25 mouse cellular contexts compared by ENCODE assay signal in genomic region chr19:34650997-34651396, GRCm38 (mm10). TPM values are rescaled to one million over a fixed set of nuclear protein-coding genes. Genes with fewer than 3 reads are reported as not detected.
A peak's percentile ranks its signal among the peaks of the same experiment; 100 is the strongest.
DNase-seq lines count a peak whose midpoint lies in the region; ATAC-seq lines count a peak whose summit lies in the region.
"Had no signal": no experiment of that assay in that cellular context is flagged by ENCODE, and none has a peak within 500 bp of the region (broad histone marks: within the 10 kb centered on the region; RNA-seq: fewer than 3 reads in every experiment).

No protein-coding gene starts in this region.

- no peaks in the 10 kb centered on the region for H3K27me3 ChIP-seq in liver, embryonic 13.5 days
- no peaks in the 10 kb centered on the region for H3K27me3 ChIP-seq in liver, embryonic 11.5 days (replicated peaks; ENCODE audit: control insufficient read depth, insufficient read depth, low read length)
- H3K27me3 ChIP-seq in hindbrain, embryonic 14.5 days (ENCODE audit: control insufficient read depth, insufficient read depth, low read length) = no peaks in the 10 kb centered on the region
- H3K27me3 ChIP-seq: forebrain, embryonic 12.5 days; forebrain, embryonic 15.5 days; heart, embryonic 15.5 days had no signal

- H3K27ac ChIP-seq in liver, embryonic 13.5 days = no peak overlapping the region
- no peak overlapping the region for H3K27ac ChIP-seq in liver, embryonic 11.5 days (ENCODE audit: low read depth, low read length)
- H3K27ac ChIP-seq in hindbrain, embryonic 14.5 days = no peak overlapping the region
- H3K27ac ChIP-seq: forebrain, embryonic 12.5 days; forebrain, embryonic 15.5 days; heart, embryonic 15.5 days had no signal

- no peak overlapping the region for H3K4me2 ChIP-seq in liver, embryonic 13.5 days
- no peak overlapping the region for H3K4me2 ChIP-seq in liver, embryonic 11.5 days
- H3K4me2 ChIP-seq in hindbrain, embryonic 14.5 days (replicated peaks) = no peak overlapping the region
- H3K4me2 ChIP-seq: forebrain, embryonic 12.5 days; forebrain, embryonic 15.5 days; heart, embryonic 11.5 days; heart, embryonic 15.5 days had no signal

- intact Hi-C loops in heart, postnatal 36 days (cut with DNase I) = no loop called here

- H3K4me1 ChIP-seq in liver, embryonic 13.5 days (replicated peaks) = peaks cover 29% of the 10 kb centered on the region
- peaks cover 4% of the 10 kb centered on the region for H3K4me1 ChIP-seq in liver, embryonic 11.5 days (replicated peaks; ENCODE audit: control insufficient read depth, insufficient read depth, low read length)
- no peaks in the 10 kb centered on the region for H3K4me1 ChIP-seq in hindbrain, embryonic 14.5 days (replicated peaks; ENCODE audit: control insufficient read depth, insufficient read depth, low read length)
- H3K4me1 ChIP-seq: forebrain, embryonic 12.5 days; forebrain, embryonic 15.5 days; heart, embryonic 15.5 days had no signal

- H3K9me3 ChIP-seq in liver, embryonic 13.5 days (replicated peaks) = no peaks in the 10 kb centered on the region
- no peaks in the 10 kb centered on the region for H3K9me3 ChIP-seq in liver, embryonic 11.5 days (ENCODE audit: control insufficient read depth, low read length)
- H3K9me3 ChIP-seq in hindbrain, embryonic 14.5 days (ENCODE audit: control insufficient read depth, low read length) = no peaks in the 10 kb centered on the region
- H3K9me3 ChIP-seq: forebrain, embryonic 12.5 days; forebrain, embryonic 15.5 days; heart, embryonic 15.5 days had no signal

- H3K9ac ChIP-seq in liver, embryonic 13.5 days = no peak overlapping the region
- H3K9ac ChIP-seq in liver, embryonic 11.5 days (ENCODE audit: low read depth, low read length) = no peak overlapping the region
- no peak overlapping the region for H3K9ac ChIP-seq in hindbrain, embryonic 14.5 days
- H3K9ac ChIP-seq: forebrain, embryonic 12.5 days; forebrain, embryonic 15.5 days; heart, embryonic 15.5 days had no signal

- no peak overlapping the region for H3K4me3 ChIP-seq in liver, embryonic 13.5 days (replicated peaks)
- no peak overlapping the region for H3K4me3 ChIP-seq in liver, embryonic 11.5 days (ENCODE audit: low read depth, low read length)
- no peak overlapping the region for H3K4me3 ChIP-seq in hindbrain, embryonic 14.5 days (replicated peaks; ENCODE audit: low read length)
- H3K4me3 ChIP-seq: forebrain, embryonic 12.5 days; forebrain, embryonic 15.5 days; heart, embryonic 15.5 days had no signal

- H3K36me3 ChIP-seq in liver, embryonic 13.5 days = no peaks in the 10 kb centered on the region
- no peaks in the 10 kb centered on the region for H3K36me3 ChIP-seq in liver, embryonic 11.5 days (ENCODE audit: control insufficient read depth, insufficient read depth, low read length)
- H3K36me3 ChIP-seq in hindbrain, embryonic 14.5 days (replicated peaks; ENCODE audit: control insufficient read depth, insufficient read depth) = no peaks in the 10 kb centered on the region
- H3K36me3 ChIP-seq: forebrain, embryonic 12.5 days; forebrain, embryonic 15.5 days; heart, embryonic 15.5 days had no signal

- peak; percentile 50 for DNase-seq in heart, adult 11 months
- no peak for DNase-seq in heart, postnatal 36 days
- DNase-seq in liver, embryonic 13.5 days = no peak
- no peak for DNase-seq in liver, embryonic 11.5 days (ENCODE audit: low spot score)
- DNase-seq in hindbrain, embryonic 14.5 days (ENCODE audit: low spot score) = no peak
- DNase-seq: adrenal gland, adult 8-10 months; adrenal gland, postnatal 36 days; cerebellum, adult 18-20 months; cerebellum, adult 9-10 months; cerebellum, postnatal 14 days; gastrocnemius, postnatal 25 days; heart, postnatal 10 days; heart, postnatal 4 days had no signal

- peak; percentile 60; the same call in 1 of the 2 replicates for ATAC-seq in liver, embryonic 13.5 days (ENCODE audit: low read depth)
- no peak for ATAC-seq in liver, embryonic 11.5 days (replicated peaks; ENCODE audit: low FRiP score)
- peak; percentile 67 for ATAC-seq in erythroblast, adult 5-6 weeks (replicated peaks; ENCODE audit: low FRiP score, poor library complexity, severe bottlenecking)
- ATAC-seq in megakaryocyte-erythroid progenitor cell, adult 5-6 weeks (replicated peaks; ENCODE audit: low FRiP score, low TSS enrichment, poor library complexity, severe bottlenecking) = peak; percentile 56; the same call in 1 of the 2 replicates
- ATAC-seq in hindbrain, embryonic 14.5 days (ENCODE audit: low FRiP score) = no peak
- ATAC-seq: forebrain, embryonic 15.5 days; hindbrain, embryonic 16.5 days had no signal

- WGBS in liver, embryonic 13.5 days (ENCODE audit: insufficient replicate concordance) = 55% methylated on average over 6 of the region's 6 CpGs
- 65% methylated on average over 6 of the region's 6 CpGs for WGBS in liver, embryonic 11.5 days
- WGBS in hindbrain, embryonic 14.5 days = 94% methylated on average over 6 of the region's 6 CpGs

RNA-seq across cellular contexts. Expression of gene Ifit1, which starts 10.3 kb away (rescaled TPM):
- total RNA-seq in heart, postnatal 36 days (2021) = 1 to 10 TPM; 2.0 to 3.5 TPM
- polyA plus RNA-seq in liver, embryonic 13.5 days (2015; fragmentation: Nextera tagmentation; extraction: Ambion mirVana) = 0.85 and 1.3 TPM in 2 replicates
- polyA plus RNA-seq in liver, embryonic 11.5 days (2014; fragmentation: Nextera tagmentation; extraction: Ambion mirVana) = 0.13 and 0.14 TPM in 2 replicates
- total RNA-seq in erythroblast, adult 5-6 weeks (2015; ENCODE audit: low replicate concordance) = 45.0 and 53.1 TPM in 2 replicates
- total RNA-seq in erythroblast, adult 5-6 weeks (2017; ENCODE audit: low replicate concordance) = 46.1 TPM in 2 replicates
- total RNA-seq in megakaryocyte-erythroid progenitor cell, adult 5-6 weeks (2014; fragmentation: Nextera tagmentation) = 0.69 TPM in 1 of 2 replicates, not detected in the other
- 1.8 and 2.9 TPM in 2 replicates for total RNA-seq in megakaryocyte-erythroid progenitor cell, adult 5-6 weeks (2017)
- 0.13 and 0.54 TPM in 2 replicates for polyA plus RNA-seq in hindbrain, embryonic 14.5 days (2014; fragmentation: Nextera tagmentation; extraction: Ambion mirVana)
- total RNA-seq: ES-E14 had no signal

RNA-seq across cellular contexts. Expression of gene Ifit1bl2, which starts 10.5 kb away (rescaled TPM):
- 1 to 10 TPM; 1.1 to 1.2 TPM for total RNA-seq in heart, postnatal 36 days (2021)
- polyA plus RNA-seq in liver, embryonic 13.5 days (2015; fragmentation: Nextera tagmentation; extraction: Ambion mirVana) = 0.02 and 0.03 TPM in 2 replicates
- not detected in 2 replicates for polyA plus RNA-seq in liver, embryonic 11.5 days (2014; fragmentation: Nextera tagmentation; extraction: Ambion mirVana)
- total RNA-seq in erythroblast, adult 5-6 weeks (2015; ENCODE audit: low replicate concordance) = 0.84 TPM in 1 of 2 replicates, not detected in the other
- 1.5 and 1.7 TPM in 2 replicates for total RNA-seq in erythroblast, adult 5-6 weeks (2017; ENCODE audit: low replicate concordance)
- not detected in 2 replicates for total RNA-seq in megakaryocyte-erythroid progenitor cell, adult 5-6 weeks (2014; fragmentation: Nextera tagmentation)
- not detected in 2 replicates for total RNA-seq in megakaryocyte-erythroid progenitor cell, adult 5-6 weeks (2017)
- 0.07 and 0.44 TPM in 2 replicates for polyA plus RNA-seq in hindbrain, embryonic 14.5 days (2014; fragmentation: Nextera tagmentation; extraction: Ambion mirVana)
- total RNA-seq: ES-E14; gastrocnemius, adult 8-10 months; gastrocnemius, postnatal 25 days had no signal
- polyA plus RNA-seq: forebrain, embryonic 12.5 days had no signal

RNA-seq across cellular contexts. Expression of gene Ifit3b, which starts 43.2 kb away (rescaled TPM):
- 1 to 10 TPM; 1.8 to 3.5 TPM for total RNA-seq in heart, postnatal 36 days (2021)
- polyA plus RNA-seq in liver, embryonic 13.5 days (2015; fragmentation: Nextera tagmentation; extraction: Ambion mirVana) = 0.38 and 0.58 TPM in 2 replicates
- polyA plus RNA-seq in liver, embryonic 11.5 days (2014; fragmentation: Nextera tagmentation; extraction: Ambion mirVana) = not detected in 2 replicates
- not detected in 2 replicates for total RNA-seq in erythroblast, adult 5-6 weeks (2015; ENCODE audit: low replicate concordance)
- 0.56 and 0.77 TPM in 2 replicates for total RNA-seq in erythroblast, adult 5-6 weeks (2017; ENCODE audit: low replicate concordance)
- not detected in 2 replicates for total RNA-seq in megakaryocyte-erythroid progenitor cell, adult 5-6 weeks (2014; fragmentation: Nextera tagmentation)
- not detected in 2 replicates for total RNA-seq in megakaryocyte-erythroid progenitor cell, adult 5-6 weeks (2017)
- 0.21 and 0.52 TPM in 2 replicates for polyA plus RNA-seq in hindbrain, embryonic 14.5 days (2014; fragmentation: Nextera tagmentation; extraction: Ambion mirVana)
- total RNA-seq: ES-E14 had no signal
- polyA plus RNA-seq: embryonic facial prominence, embryonic 11.5 days; embryonic facial prominence, embryonic 14.5 days; hindbrain, embryonic 11.5 days had no signal

RNA-seq across cellular contexts. Expression of gene Ifit1bl1, which starts 49.2 kb away (rescaled TPM):
- 1 to 10 TPM; 1.1 to 1.9 TPM for total RNA-seq in heart, postnatal 36 days (2021)
- 0.17 and 0.19 TPM in 2 replicates for polyA plus RNA-seq in liver, embryonic 13.5 days (2015; fragmentation: Nextera tagmentation; extraction: Ambion mirVana)
- 0.07 and 0.13 TPM in 2 replicates for polyA plus RNA-seq in liver, embryonic 11.5 days (2014; fragmentation: Nextera tagmentation; extraction: Ambion mirVana)
- total RNA-seq in erythroblast, adult 5-6 weeks (2015; ENCODE audit: low replicate concordance) = 0.58 TPM in 1 of 2 replicates, not detected in the other
- total RNA-seq in erythroblast, adult 5-6 weeks (2017; ENCODE audit: low replicate concordance) = 1.3 and 1.8 TPM in 2 replicates
- not detected in 2 replicates for total RNA-seq in megakaryocyte-erythroid progenitor cell, adult 5-6 weeks (2014; fragmentation: Nextera tagmentation)
- 0.46 TPM in 1 of 2 replicates, not detected in the other for total RNA-seq in megakaryocyte-erythroid progenitor cell, adult 5-6 weeks (2017)
- polyA plus RNA-seq in hindbrain, embryonic 14.5 days (2014; fragmentation: Nextera tagmentation; extraction: Ambion mirVana) = 1.4 and 1.7 TPM in 2 replicates
- total RNA-seq: ES-E14; gastrocnemius, adult 8-10 months; gastrocnemius, postnatal 25 days had no signal
- polyA plus RNA-seq: embryonic facial prominence, embryonic 11.5 days had no signal

Comparison
In these comparisons a context has a peak if more than half of its experiments do, and no peak if none do; other contexts are left out.
1. ATAC-seq: peak in liver, embryonic 13.5 days (single experiment), erythroblast, adult 5-6 weeks (single experiment) and megakaryocyte-erythroid progenitor cell, adult 5-6 weeks (single experiment); none in liver, embryonic 11.5 days (single experiment) and hindbrain, embryonic 14.5 days (single experiment).
2. RNA of gene Ifit1, which starts 10.3 kb away (total RNA-seq): 45.0 to 53.1 TPM in erythroblast, adult 5-6 weeks; 2.0 to 3.5 TPM in heart, postnatal 36 days and 0.69 to 2.9 TPM in megakaryocyte-erythroid progenitor cell, adult 5-6 weeks; every median in the first group is over 10 times any median in the second.